Mouse (Mus musculus) lung, postnatal 0 days (tissue): ENCODE measurements around the gene Pigq.

Experiments used
- CTCF ChIP-seq: IDR thresholded peaks from 2 replicates; pipeline ENCODE4 v1.5.1; 2016; ENCODE audit warnings: antibody characterized with exemption, mild to moderate bottlenecking
- EP300 ChIP-seq: IDR thresholded peaks from 2 replicates; pipeline ENCODE4 v1.6.1; 2016; ENCODE audit warnings: antibody characterized with exemption, mild to moderate bottlenecking, control low read depth

DNA sequence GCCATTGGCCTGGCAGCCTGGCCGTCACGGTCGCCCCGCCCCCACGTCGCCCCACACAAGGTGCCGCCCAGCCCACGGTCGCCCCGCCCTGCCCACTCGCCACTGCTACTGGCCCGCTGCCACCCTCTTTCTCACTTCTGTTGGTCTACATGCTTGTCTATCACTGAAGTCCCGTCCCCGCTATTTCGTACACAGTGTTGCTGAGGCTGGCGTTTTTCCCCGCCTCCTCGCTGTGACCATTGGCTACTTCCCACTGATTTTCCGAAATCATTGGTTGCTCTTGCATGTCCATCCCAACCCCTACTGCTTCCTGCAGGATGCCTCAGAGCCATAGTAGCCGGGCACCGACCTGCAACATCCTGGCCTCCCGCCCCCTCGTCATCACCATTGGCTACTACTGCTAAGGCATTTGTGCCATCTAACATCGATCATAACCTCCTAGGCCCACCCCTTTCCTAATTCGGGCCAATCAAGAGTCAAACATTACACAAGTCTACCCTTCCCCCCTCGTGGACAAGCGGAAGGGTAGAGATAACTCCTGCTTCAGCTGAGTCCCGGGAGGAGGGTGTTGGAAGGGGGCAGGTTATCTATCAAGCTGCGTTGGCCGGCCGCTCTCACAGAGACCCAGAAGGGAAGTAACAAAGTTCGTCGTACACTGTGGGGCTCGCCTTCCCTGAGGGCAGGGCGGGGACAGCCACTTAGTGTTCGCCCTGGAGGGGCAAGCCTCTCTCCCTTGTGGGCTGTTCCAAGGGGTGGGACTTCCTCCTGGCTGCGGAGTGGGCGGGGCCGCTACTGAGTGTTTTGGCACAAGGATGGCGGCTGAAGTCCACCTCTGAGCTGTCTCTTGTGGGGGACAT, 24.7 kb downstream of the Pigq start:
- peak; percentile 88 for TF ChIP-seq EP300
- TF ChIP-seq CTCF: no peak; the same call in 1 of the 2 replicates
